Mouse (Mus musculus): ENCODE results near the gene Lars2.

The Lars2 gene

GRCm38 (mm10) chr9:123478586-123479195 lies 112.0 kb downstream of the Lars2 start, which contains the start of gene Limd1:
Limd1 (plus strand) TSS chr9:123478706.
- peak; percentile 84 for DNase-seq

GRCm38 (mm10) chr9:123479196-123479669 lies 112.5 kb downstream of the Lars2 start:
- DNase-seq, result no peak

GRCm38 (mm10) chr9:123479876-123480252 lies 113.1 kb downstream of the Lars2 start:
- no peak for DNase-seq

- no peak for DNase-seq
These were observed 113.7 kb downstream of the Lars2 start for GRCm38 (mm10) chr9:123480253-123480921.

- DNase-seq, result no peak
These were observed 114.4 kb downstream of the Lars2 start for GRCm38 (mm10) chr9:123481136-123481535.

GRCm38 (mm10) chr9:123483598-123483997 lies 116.9 kb downstream of the Lars2 start:
- DNase-seq, result no peak

- DNase-seq, result no peak
These were observed 118.1 kb downstream of the Lars2 start for GRCm38 (mm10) chr9:123484830-123485229.

GRCm38 (mm10) chr9:123485561-123485960 lies 118.8 kb downstream of the Lars2 start:
- DNase-seq, result no peak

GRCm38 (mm10) chr9:123486635-123487034 lies 119.9 kb downstream of the Lars2 start:
- no peak for DNase-seq

- no peak for DNase-seq
These were observed 122.3 kb downstream of the Lars2 start for GRCm38 (mm10) chr9:123489073-123489472.

GRCm38 (mm10) chr9:123489727-123490343 lies 123.1 kb downstream of the Lars2 start:
- DNase-seq, result no peak

- no peak for DNase-seq
These were observed 124.2 kb downstream of the Lars2 start for GRCm38 (mm10) chr9:123490930-123491329.

GRCm38 (mm10) chr9:123491917-123492585 lies 125.3 kb downstream of the Lars2 start:
- DNase-seq, result peak; percentile 52

GRCm38 (mm10) chr9:123496665-123497064 lies 129.9 kb downstream of the Lars2 start:
- DNase-seq, result no peak

GRCm38 (mm10) chr9:123497906-123498305 lies 131.2 kb downstream of the Lars2 start:
- no peak for DNase-seq

- DNase-seq, result no peak
These were observed 133.8 kb downstream of the Lars2 start for GRCm38 (mm10) chr9:123500480-123500879.

- DNase-seq, result no peak
These were observed 136.6 kb downstream of the Lars2 start for GRCm38 (mm10) chr9:123503171-123503834.

- peak; percentile 64 for DNase-seq
These were observed 137.6 kb downstream of the Lars2 start for GRCm38 (mm10) chr9:123504325-123504724.

- DNase-seq, result peak; percentile 50
These were observed 138.9 kb downstream of the Lars2 start for GRCm38 (mm10) chr9:123505598-123505997.

- DNase-seq, result no peak
These were observed 139.8 kb downstream of the Lars2 start for GRCm38 (mm10) chr9:123506270-123507146.

- DNase-seq, result no peak
These were observed 140.7 kb downstream of the Lars2 start for GRCm38 (mm10) chr9:123507380-123507779.

GRCm38 (mm10) chr9:123508986-123509385 lies 142.3 kb downstream of the Lars2 start:
- DNase-seq, result no peak

Data from kidney, adult 18-20 months (tissue).